Mouse (Mus musculus) hindbrain, embryonic 12.5 days (tissue): Measurements from ENCODE around the gene Morn5. TPM values are rescaled to one million over a fixed set of nuclear protein-coding genes. Genes with fewer than 3 reads are reported as not detected.

Source experiments
- ATAC-seq: fragments of 200-750 bp; cut with Nextera tagmentation; 2 replicates; pipeline ENCODE4 v1.8.0; 2017; ENCODE audit warnings: moderate TSS enrichment; ENCODE audit not compliant: low FRiP score
- H3K27ac ChIP-seq: fragments of 300-500 bp; sonication (generic); 2 replicates; pipeline ENCODE4 v1.5.1; 2016; ENCODE audit warnings: mild to moderate bottlenecking
- H3K27me3 ChIP-seq: fragments of 300-500 bp; sonication (generic); 2 replicates; pipeline ENCODE4 v1.6.1; 2016; ENCODE audit warnings: mild to moderate bottlenecking
- H3K36me3 ChIP-seq: fragments of 300-500 bp; sonication (generic); 2 replicates; pipeline ENCODE4 v1.6.1; 2016; ENCODE audit warnings: mild to moderate bottlenecking
- H3K4me1 ChIP-seq: fragments of 300-500 bp; sonication (generic); 2 replicates; pipeline ENCODE4 v1.6.1; 2016
- H3K4me2 ChIP-seq: fragments of 300-500 bp; sonication (generic); replicated peaks from 2 replicates; pipeline ENCODE4 v1.6.1; 2016; ENCODE audit warnings: mild to moderate bottlenecking
- H3K4me3 ChIP-seq: fragments of 300-500 bp; sonication (generic); 2 replicates; pipeline ENCODE4 v1.5.1; 2016; ENCODE audit warnings: mild to moderate bottlenecking
- H3K9ac ChIP-seq: fragments of 300-500 bp; sonication (generic); 2 replicates; pipeline ENCODE4 v1.6.1; 2016; ENCODE audit warnings: mild to moderate bottlenecking, moderate library complexity
- H3K9me3 ChIP-seq: fragments of 300-500 bp; sonication (generic); replicated peaks from 2 replicates; pipeline ENCODE4 v1.6.1; 2016; ENCODE audit warnings: mild to moderate bottlenecking
- whole genome bisulfite sequencing: fragments of 180-500 bp; shearing (Covaris S2); methylation state at CpG from one replicate; pipeline ENCODE4 v1.1.7; 2016; 5-methylcytosine and 5-hydroxymethylcytosine counted together
- polyA plus RNA-seq: library from polyadenylated mRNA; unstranded; fragments of >200 nt; fragmentation: Nextera tagmentation; extraction: Ambion mirVana; gene quantifications from 2 replicates; pipeline ENCODE4 v1.2.1, GENCODE M21; 2016

The Morn5 gene
- polyA plus RNA-seq, 1 experiment from 2014 or later: 3.2 TPM

DNA sequence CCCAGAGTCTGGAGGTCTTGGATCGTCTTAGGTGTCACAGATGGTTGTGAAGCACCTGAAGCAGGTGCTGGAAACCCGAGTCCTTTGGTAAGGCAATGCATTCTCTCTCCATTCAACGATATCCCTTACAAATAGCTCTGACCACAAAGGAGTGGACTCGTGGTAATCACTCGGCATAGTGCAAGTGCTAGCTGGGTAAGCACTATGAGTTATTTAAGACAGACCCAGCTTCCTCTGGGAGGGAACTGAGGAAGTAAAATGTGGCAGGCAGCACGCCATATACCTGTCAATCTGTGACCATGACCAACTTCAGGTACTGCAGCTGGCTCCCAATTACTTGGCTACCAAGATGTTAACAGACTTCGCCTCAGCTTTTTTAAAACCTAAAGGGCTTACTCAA lies 14.4 kb upstream of the Morn5 start:
- H3K9ac ChIP-seq: no peak overlapping the region
- H3K36me3 ChIP-seq: peaks cover 47% of the 10 kb centered on the region
- H3K27me3 ChIP-seq: no peaks in the 10 kb centered on the region
- no peak overlapping the region for H3K27ac ChIP-seq
- 87% methylated on average over 7 of the region's 7 CpGs for WGBS
- ATAC-seq: no peak
- no peak overlapping the region for H3K4me2 ChIP-seq
- no peaks in the 10 kb centered on the region for H3K9me3 ChIP-seq
- H3K4me1 ChIP-seq: no peaks in the 10 kb centered on the region
- H3K4me3 ChIP-seq: no peak overlapping the region

DNA sequence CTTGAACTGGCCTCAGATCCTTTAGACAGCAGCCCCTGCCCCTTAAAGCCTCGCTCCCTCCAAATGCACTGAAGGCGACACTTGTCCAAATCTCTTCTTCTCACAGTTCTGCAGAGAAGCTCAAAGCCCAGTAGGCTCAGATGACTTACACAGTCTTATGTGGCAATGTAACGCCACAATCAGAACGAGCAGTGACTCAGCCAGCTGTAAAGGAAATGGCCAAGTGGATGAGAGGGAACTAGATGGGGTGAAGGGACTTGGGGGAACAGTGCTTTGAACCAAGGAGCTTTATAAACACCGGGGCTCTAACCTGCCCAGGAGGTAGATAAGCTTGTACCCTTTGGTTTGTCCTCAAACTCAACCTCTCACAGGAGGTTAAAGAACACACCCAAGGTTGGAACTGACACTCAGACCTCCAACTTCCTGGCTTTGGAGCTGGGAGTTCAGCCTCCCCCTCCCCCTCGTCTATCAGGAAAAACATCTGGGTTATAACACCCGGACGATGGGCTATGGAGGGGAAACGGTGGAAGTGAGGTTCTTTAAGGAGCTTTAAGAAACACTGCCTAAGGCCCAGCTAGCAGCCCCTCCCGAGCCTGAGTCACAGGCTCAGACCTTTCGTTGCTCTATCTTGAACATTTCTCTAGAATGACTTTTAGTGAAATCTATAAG lies 13.7 kb upstream of the Morn5 start:
- H3K27ac ChIP-seq: no peak overlapping the region
- H3K27me3 ChIP-seq: no peaks in the 10 kb centered on the region
- H3K4me2 ChIP-seq: no peak overlapping the region
- no peaks in the 10 kb centered on the region for H3K9me3 ChIP-seq
- WGBS: 81% methylated on average over 11 of the region's 11 CpGs
- no peak for ATAC-seq
- no peak overlapping the region for H3K9ac ChIP-seq
- H3K36me3 ChIP-seq: peaks cover 51% of the 10 kb centered on the region
- no peak overlapping the region for H3K4me3 ChIP-seq
- H3K4me1 ChIP-seq: no peaks in the 10 kb centered on the region

DNA sequence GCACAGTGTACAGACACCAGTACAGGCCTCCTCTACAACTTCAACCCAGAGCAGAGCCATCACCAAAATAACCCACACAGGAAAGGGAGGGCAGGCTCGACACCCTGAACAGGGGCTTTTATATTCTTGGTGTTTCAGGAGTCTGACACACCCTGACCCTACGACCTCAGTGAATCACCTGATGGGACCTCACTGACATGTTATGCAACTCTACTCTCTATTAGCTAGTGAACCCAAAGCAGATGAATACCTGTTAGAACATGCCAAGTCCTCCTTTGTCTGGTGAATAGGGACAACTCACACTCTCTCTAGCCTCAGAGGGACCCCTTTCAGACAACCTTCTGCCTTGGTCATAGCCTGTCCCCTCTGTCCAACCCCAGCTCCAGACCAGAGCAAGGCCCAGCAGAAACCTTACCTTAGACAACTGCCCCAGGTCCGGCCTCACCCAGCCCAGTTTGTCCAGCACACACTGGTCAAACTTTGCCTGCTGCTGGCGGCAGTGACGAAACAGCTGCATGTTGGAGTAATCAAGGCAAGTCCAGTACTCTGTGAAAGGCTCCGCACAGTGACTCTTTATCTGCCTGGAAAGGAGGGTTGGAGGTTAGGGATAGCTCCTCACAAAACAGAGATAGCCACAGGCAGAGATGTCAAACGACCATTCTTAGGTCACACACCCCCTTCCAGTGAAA lies 9.8 kb upstream of the Morn5 start:
- Histone ChIP-seq H3K9ac (no peak overlapping the region), H3K4me2 (no peak overlapping the region), H3K36me3 (peaks cover 63% of the 10 kb centered on the region), H3K4me1 (no peaks in the 10 kb centered on the region), H3K4me3 (no peak overlapping the region), H3K9me3 (no peaks in the 10 kb centered on the region), H3K27me3 (no peaks in the 10 kb centered on the region), H3K27ac (no peak overlapping the region)
- no peak for ATAC-seq
- 77% methylated on average over 7 of the region's 7 CpGs for WGBS

DNA sequence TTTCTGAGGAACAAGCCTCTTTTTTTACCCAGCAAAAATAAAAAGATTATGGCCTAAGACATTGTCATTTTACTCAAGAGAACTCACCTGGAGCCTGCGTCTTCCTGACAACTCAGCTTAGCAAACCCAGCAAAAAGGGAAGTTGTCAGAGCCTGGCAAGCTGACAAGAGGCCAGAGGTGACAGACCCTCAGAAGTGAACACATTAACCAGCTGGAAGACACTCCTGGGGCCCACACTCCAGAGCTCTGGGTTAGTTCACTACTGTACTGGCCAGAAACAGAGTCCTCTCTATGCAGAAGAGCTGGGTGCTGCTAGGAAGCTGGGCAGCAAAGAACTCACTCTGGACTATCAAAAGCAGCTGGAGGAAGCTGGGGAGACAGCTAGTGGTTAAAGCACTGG lies 8.4 kb upstream of the Morn5 start:
- 90% methylated on average over 1 of the region's 1 CpGs for WGBS
- no peaks in the 10 kb centered on the region for H3K4me1 ChIP-seq
- no peak overlapping the region for H3K27ac ChIP-seq
- ATAC-seq: no peak
- no peaks in the 10 kb centered on the region for H3K27me3 ChIP-seq
- no peaks in the 10 kb centered on the region for H3K9me3 ChIP-seq
- peaks cover 53% of the 10 kb centered on the region for H3K36me3 ChIP-seq
- H3K4me2 ChIP-seq: no peak overlapping the region
- no peak overlapping the region for H3K9ac ChIP-seq
- no peak overlapping the region for H3K4me3 ChIP-seq

DNA sequence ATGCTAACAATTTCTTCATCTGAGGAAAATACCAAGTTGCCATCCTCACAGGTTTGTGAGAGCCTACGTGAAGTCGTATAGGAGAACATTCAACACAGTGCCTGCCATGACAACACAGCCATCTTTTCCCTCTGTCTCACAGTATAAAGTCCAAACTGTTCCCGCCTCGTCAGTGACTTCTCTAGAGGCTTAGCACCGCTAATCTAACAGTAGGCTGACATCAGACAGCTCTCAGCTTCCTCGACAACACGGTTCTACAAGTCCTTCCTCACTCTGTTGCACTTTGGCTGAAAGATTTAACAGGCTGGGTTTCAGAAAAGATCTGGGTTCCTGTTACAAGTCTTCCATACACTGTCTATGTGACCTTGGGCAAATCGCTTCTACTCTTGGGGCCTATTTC lies 1.1 kb upstream of the Morn5 start:
- no peak for ATAC-seq
- 77% methylated on average over 8 of the region's 8 CpGs for WGBS

DNA sequence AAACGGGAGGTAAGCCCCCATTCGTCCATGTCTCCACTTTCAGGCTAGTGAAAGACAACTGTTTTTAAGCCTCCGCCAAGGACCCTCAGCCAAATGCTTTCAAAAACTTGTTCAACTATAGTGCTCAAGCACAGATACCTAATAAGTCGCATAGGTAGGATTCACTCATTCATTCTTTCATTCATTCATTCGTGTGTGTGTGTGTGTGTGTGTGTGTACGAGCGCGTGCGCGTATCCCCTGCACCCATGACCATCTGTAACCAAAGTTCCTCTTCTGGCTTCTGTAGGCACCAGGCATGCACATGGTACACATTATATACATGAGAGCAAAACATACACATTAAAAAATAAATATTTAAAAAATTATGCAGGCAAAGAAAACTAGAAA lies 303 bp downstream of the Morn5 start:
- no peaks in the 10 kb centered on the region for H3K9me3 ChIP-seq
- WGBS: 44% methylated on average over 10 of the region's 10 CpGs
- ATAC-seq: peak; percentile 68
- H3K4me2 ChIP-seq: peak overlapping the region; percentile 81
- no peak overlapping the region for H3K9ac ChIP-seq
- no peak overlapping the region for H3K27ac ChIP-seq
- H3K4me3 ChIP-seq: peak overlapping the region; percentile 84
- no peaks in the 10 kb centered on the region for H3K27me3 ChIP-seq
- no peaks in the 10 kb centered on the region for H3K36me3 ChIP-seq
- H3K4me1 ChIP-seq: peaks cover 17% of the 10 kb centered on the region

More for the DNA sequence above, 1.1 kb upstream of the Morn5 start:
- Histone ChIP-seq H3K27ac (no peak overlapping the region), H3K27me3 (no peaks in the 10 kb centered on the region), H3K4me2 (peak overlapping the region; percentile 81), H3K4me3 (peak overlapping the region; percentile 84), H3K4me1 (peaks cover 17% of the 10 kb centered on the region), H3K9ac (peak overlapping the region; percentile 90), H3K36me3 (peaks cover 11% of the 10 kb centered on the region; the same call in 1 of the 2 replicates), H3K9me3 (no peaks in the 10 kb centered on the region)

DNA sequence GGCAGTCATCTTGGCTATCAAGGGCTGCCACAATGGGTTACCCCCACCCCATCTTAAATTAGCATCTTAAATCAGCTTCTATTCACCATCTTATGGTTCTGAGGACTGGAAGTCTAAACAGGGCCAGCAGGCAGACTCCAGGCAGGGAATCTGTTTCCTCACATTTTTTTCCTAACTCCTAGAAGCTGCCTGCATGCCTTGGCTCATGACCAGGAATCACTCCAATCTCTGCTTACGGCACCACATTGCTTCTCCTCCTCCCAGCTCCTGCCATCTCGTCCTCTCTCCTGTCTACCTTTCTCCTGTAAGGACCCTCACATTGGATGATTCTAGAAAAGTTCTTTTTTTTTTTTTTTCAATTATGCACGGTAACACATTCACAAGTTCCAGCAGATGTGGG lies 4.0 kb downstream of the Morn5 start:
- Histone ChIP-seq H3K9ac (no peak overlapping the region), H3K9me3 (no peaks in the 10 kb centered on the region), H3K36me3 (no peaks in the 10 kb centered on the region), H3K4me3 (no peak overlapping the region), H3K27me3 (no peaks in the 10 kb centered on the region), H3K4me2 (no peak overlapping the region), H3K4me1 (peaks cover 8% of the 10 kb centered on the region), H3K27ac (no peak overlapping the region)
- WGBS: 83% methylated on average over 3 of the region's 3 CpGs
- ATAC-seq: no peak

DNA sequence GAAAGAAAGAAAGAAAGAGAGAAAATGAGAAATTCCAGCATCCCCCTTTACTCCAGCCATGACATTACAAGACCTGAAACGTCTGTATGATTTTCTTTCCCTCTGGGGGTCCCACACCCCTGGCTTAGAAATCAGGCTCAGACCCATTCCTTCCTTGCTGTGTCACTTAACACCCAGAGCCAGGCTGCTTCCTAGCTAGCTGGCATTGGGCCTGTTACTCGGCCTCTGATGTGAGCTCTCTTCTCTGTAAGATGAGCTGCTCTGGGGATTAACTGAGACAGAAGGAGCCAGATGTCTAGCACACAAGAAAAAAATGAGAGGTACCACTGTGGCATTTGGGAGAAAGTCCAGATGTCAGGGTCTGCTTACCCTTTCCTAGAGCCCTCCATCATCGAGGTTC lies 7.0 kb downstream of the Morn5 start:
- 50% methylated on average over 3 of the region's 3 CpGs for WGBS
- no peaks in the 10 kb centered on the region for H3K27me3 ChIP-seq
- ATAC-seq: no peak
- no peak overlapping the region for H3K4me3 ChIP-seq
- no peak overlapping the region for H3K9ac ChIP-seq
- H3K27ac ChIP-seq: no peak overlapping the region
- no peak overlapping the region for H3K4me2 ChIP-seq
- H3K36me3 ChIP-seq: no peaks in the 10 kb centered on the region
- H3K4me1 ChIP-seq: no peaks in the 10 kb centered on the region
- no peaks in the 10 kb centered on the region for H3K9me3 ChIP-seq

DNA sequence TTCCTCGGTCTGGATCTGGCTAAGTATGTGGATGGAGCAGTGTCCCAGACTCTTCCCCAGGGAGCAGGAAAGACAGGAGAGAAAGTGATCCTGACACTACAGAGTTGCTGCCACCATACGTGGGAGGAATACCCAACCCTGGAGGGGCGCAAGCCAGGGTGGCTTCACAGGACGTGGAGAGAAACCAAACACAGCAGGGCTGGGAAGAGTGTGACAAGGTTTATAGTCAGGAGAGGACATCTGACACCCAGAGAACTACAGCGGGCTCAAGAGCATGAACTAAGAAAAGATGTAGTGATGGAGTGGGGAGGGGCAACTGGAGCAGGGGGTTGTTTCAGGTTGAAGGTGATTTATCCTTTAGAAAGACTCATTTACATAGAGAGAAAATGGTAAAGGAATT lies 12.2 kb downstream of the Morn5 start:
- WGBS: 61% methylated on average over 5 of the region's 5 CpGs
- Histone ChIP-seq H3K4me2 (no peak overlapping the region), H3K9me3 (no peaks in the 10 kb centered on the region)

DNA sequence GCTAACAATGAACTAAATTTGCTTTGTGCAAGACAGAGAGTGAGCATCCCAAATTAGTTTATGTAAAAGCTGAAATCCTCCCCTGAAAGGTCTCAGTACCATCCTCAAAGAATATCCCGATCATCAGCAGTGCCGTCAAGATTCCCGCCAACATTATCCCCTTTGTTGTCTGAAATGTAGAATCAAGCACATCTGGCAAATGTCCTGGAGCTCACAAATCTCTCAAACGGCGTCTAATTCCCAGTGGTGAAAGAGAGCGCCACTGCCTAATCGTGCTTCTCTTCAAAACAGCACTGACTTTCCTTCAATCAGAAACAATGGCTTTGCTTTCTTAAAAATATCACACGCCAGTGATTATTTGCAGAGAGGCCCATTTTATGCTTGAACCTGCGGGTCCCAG lies 17.9 kb downstream of the Morn5 start:
- Histone ChIP-seq H3K36me3 (no peaks in the 10 kb centered on the region), H3K9me3 (no peaks in the 10 kb centered on the region), H3K4me1 (no peaks in the 10 kb centered on the region), H3K4me3 (no peak overlapping the region), H3K4me2 (no peak overlapping the region), H3K9ac (no peak overlapping the region), H3K27me3 (no peaks in the 10 kb centered on the region; the same call in 1 of the 2 replicates), H3K27ac (no peak overlapping the region)
- 50% methylated on average over 9 of the region's 9 CpGs for WGBS
- ATAC-seq: no peak

More for the DNA sequence above, 12.2 kb downstream of the Morn5 start:
- ATAC-seq: no peak
- Histone ChIP-seq H3K27ac (no peak overlapping the region), H3K9ac (no peak overlapping the region), H3K4me3 (no peak overlapping the region), H3K4me1 (no peaks in the 10 kb centered on the region), H3K27me3 (no peaks in the 10 kb centered on the region; the same call in 1 of the 2 replicates), H3K36me3 (no peaks in the 10 kb centered on the region)

DNA sequence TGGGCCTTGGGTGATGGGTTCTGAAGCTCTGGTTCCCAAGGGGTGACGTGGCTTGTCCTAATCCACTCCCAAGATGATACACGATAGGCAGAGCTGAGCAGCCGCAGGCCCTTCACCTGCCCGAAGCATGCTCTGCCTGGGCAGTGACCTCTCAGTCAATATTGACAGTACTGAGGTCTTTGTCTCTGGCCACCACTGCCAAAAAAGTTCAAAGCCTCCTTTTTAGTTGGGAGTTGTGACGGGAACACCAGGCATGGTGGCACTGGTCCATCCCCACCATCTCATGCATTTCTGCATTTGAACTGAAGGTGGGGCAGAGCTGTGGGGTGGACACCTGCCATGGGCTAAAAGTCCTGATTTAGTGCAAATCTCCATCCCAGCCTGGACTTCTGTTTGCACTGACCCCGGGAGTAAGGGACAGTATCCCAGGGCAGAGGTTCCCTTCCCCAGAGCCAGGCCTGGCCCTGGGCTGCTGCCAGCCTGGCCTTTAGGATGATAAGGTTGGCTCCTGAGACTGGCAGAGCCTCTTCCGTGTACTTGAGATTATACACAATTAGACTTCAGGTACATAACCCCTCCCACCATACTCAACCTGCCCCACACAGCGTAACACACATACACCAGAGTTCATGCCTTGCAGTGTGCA lies 22.5 kb downstream of the Morn5 start:
- H3K27ac ChIP-seq: no peak overlapping the region
- H3K36me3 ChIP-seq: no peaks in the 10 kb centered on the region
- no peak overlapping the region for H3K9ac ChIP-seq
- ATAC-seq: no peak
- no peaks in the 10 kb centered on the region for H3K9me3 ChIP-seq
- H3K4me1 ChIP-seq: 0 out of 2 replicates have a peak, but pooled peaks cover under 1% of the 10 kb centered on the region
- H3K4me2 ChIP-seq: no peak overlapping the region
- H3K27me3 ChIP-seq: no peaks in the 10 kb centered on the region; the same call in 1 of the 2 replicates
- 77% methylated on average over 8 of the region's 8 CpGs for WGBS
- H3K4me3 ChIP-seq: no peak overlapping the region

DNA sequence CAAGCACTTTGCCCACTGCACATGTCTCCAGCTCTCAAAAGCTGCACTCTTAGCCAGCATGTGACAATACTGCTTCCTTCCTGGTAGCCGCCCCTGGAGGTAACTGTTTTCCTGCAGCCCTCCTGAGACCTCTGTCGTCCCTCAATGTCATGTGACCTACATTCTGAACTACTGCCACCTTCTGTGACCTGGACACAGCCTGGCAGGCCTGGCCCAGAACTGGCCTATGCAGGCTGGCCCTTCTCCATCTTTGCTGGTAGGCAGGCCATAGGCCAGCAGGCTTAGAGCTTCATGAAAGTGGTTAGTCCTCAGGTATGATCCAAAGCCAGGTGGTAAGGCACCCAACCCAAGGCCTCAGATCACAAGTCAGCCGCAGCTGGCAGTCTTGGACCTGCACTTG lies 24.5 kb downstream of the Morn5 start:
- no peak for ATAC-seq
- no peaks in the 10 kb centered on the region for H3K36me3 ChIP-seq
- 61% methylated on average over 3 of the region's 3 CpGs for WGBS

More for the DNA sequence above, 24.5 kb downstream of the Morn5 start:
- Histone ChIP-seq H3K27ac (no peak overlapping the region), H3K9ac (no peak overlapping the region), H3K4me2 (no peak overlapping the region), H3K27me3 (no peaks in the 10 kb centered on the region; the same call in 1 of the 2 replicates), H3K4me3 (no peak overlapping the region), H3K4me1 (peaks cover 13% of the 10 kb centered on the region), H3K9me3 (no peaks in the 10 kb centered on the region)
